Mouse (Mus musculus): ENCODE results near the gene AC124502.3.
"Not testable (repeated sequence)": the region's sequence is repeated elsewhere in the genome, so short reads cannot be mapped to it uniquely, and the experiment has no call there.

AC124502.3 gene

GRCm38 (mm10) chr19:5038709-5039156 is at the start of gene AC124502.3, which contains the start of gene B4gat1:
AC124502.3 (plus strand) TSS chr19:5038891.
B4gat1 (plus strand) TSS chr19:5038826.
- peak; percentile 85 for DNase-seq (ENCODE audit: low spot score)

- peak; percentile 85 for DNase-seq (ENCODE audit: low spot score)
These were observed 49.7 kb upstream of the AC124502.3 start for GRCm38 (mm10) chr19:4989013-4989412.

GRCm38 (mm10) chr19:4989434-4990255 is 49.0 kb upstream of the AC124502.3 start:
- no peak for DNase-seq (ENCODE audit: low spot score)

- no peak for DNase-seq (ENCODE audit: low spot score)
These were observed 48.5 kb upstream of the AC124502.3 start, which contains the start of gene Npas4 for GRCm38 (mm10) chr19:4990256-4990625. Npas4 (minus strand) TSS chr19:4990316.

- DNase-seq (ENCODE audit: low spot score): no peak
These were observed 48.0 kb upstream of the AC124502.3 start for GRCm38 (mm10) chr19:4990716-4991115.

GRCm38 (mm10) chr19:4992371-4992770 is 46.3 kb upstream of the AC124502.3 start:
- no peak for DNase-seq (ENCODE audit: low spot score)

GRCm38 (mm10) chr19:4992904-4993303 is 45.8 kb upstream of the AC124502.3 start:
- DNase-seq (ENCODE audit: low spot score): no peak

- DNase-seq (ENCODE audit: low spot score): no peak
These were observed 44.6 kb upstream of the AC124502.3 start for GRCm38 (mm10) chr19:4994043-4994442.

- DNase-seq (ENCODE audit: low spot score): no peak
These were observed 39.1 kb upstream of the AC124502.3 start for GRCm38 (mm10) chr19:4999445-5000140.

- peak; percentile 66 for DNase-seq (ENCODE audit: low spot score)
These were observed 36.9 kb upstream of the AC124502.3 start for GRCm38 (mm10) chr19:5001666-5002406.

- not testable (repeated sequence) for DNase-seq (ENCODE audit: low spot score)
These were observed 35.0 kb upstream of the AC124502.3 start for GRCm38 (mm10) chr19:5003644-5004043.

GRCm38 (mm10) chr19:5004925-5005324 is 33.8 kb upstream of the AC124502.3 start:
- DNase-seq (ENCODE audit: low spot score): no peak

GRCm38 (mm10) chr19:5013138-5013537 is 25.6 kb upstream of the AC124502.3 start:
- no peak for DNase-seq (ENCODE audit: low spot score)

GRCm38 (mm10) chr19:5014961-5015398 is 23.7 kb upstream of the AC124502.3 start:
- no peak for DNase-seq (ENCODE audit: low spot score)

GRCm38 (mm10) chr19:5016221-5016742 is 22.4 kb upstream of the AC124502.3 start:
- no peak for DNase-seq (ENCODE audit: low spot score)

- DNase-seq (ENCODE audit: low spot score): peak; percentile 65
These were observed 21.9 kb upstream of the AC124502.3 start for GRCm38 (mm10) chr19:5016782-5017181.

- DNase-seq (ENCODE audit: low spot score): no peak
These were observed 21.1 kb upstream of the AC124502.3 start for GRCm38 (mm10) chr19:5017611-5018010.

- DNase-seq (ENCODE audit: low spot score): no peak
These were observed 20.5 kb upstream of the AC124502.3 start for GRCm38 (mm10) chr19:5018191-5018590.

GRCm38 (mm10) chr19:5021416-5021815 is 17.3 kb upstream of the AC124502.3 start:
- DNase-seq (ENCODE audit: low spot score): no peak

GRCm38 (mm10) chr19:5023621-5024479 is 14.8 kb upstream of the AC124502.3 start, which contains the start of gene Slc29a2:
Slc29a2 (plus strand) TSS chr19:5023860.
- peak; percentile 88 for DNase-seq (ENCODE audit: low spot score)

GRCm38 (mm10) chr19:5026111-5026510 is 12.6 kb upstream of the AC124502.3 start:
- no peak for DNase-seq (ENCODE audit: low spot score)
